Mouse (Mus musculus) limb, embryonic 14.5 days (tissue): ENCODE measurements at regions not wholly inside any gene's neighbourhood (a gene's known extent, or its start where the extent isn't known, plus 50 kb on each side); places are given as distances from the start of the nearest gene placed in this dataset.
A peak's percentile ranks its signal among the peaks of the same experiment; 100 is the strongest.

Source experiments
- ATAC-seq: fragments of 200-750 bp; cut with Nextera tagmentation; 2 replicates; pipeline ENCODE4 v1.8.0; 2017; ENCODE audit warnings: low read depth, moderate number of reproducible peaks, moderate TSS enrichment; ENCODE audit not compliant: low FRiP score
- DNase-seq: peaks from one replicate; pipeline ENCODE4 v3.0.0-alpha.2; 2015; ENCODE audit warnings: low spot score
- H3K27ac ChIP-seq: fragments of 300-500 bp; sonication (generic); replicated peaks from 2 replicates; pipeline ENCODE4 v1.5.1; 2014; ENCODE audit warnings: low read depth, mild to moderate bottlenecking, low read length, moderate library complexity, mixed read lengths
- H3K27me3 ChIP-seq: fragments of 300-500 bp; sonication (generic); 2 replicates; pipeline ENCODE4 v1.6.1; 2014; ENCODE audit warnings: low read length, mixed read lengths; ENCODE audit not compliant: control insufficient read depth, insufficient read depth
- H3K36me3 ChIP-seq: fragments of 300-500 bp; sonication (generic); 2 replicates; pipeline ENCODE4 v1.6.1; 2014; ENCODE audit warnings: mild to moderate bottlenecking, low read length, moderate library complexity, mixed read lengths; ENCODE audit not compliant: control insufficient read depth, insufficient read depth
- H3K4me1 ChIP-seq: fragments of 300-500 bp; sonication (generic); 2 replicates; pipeline ENCODE4 v1.6.1; 2014; ENCODE audit warnings: antibody characterized with exemption, low read length, mixed read lengths; ENCODE audit not compliant: control insufficient read depth, insufficient read depth
- H3K4me2 ChIP-seq: fragments of 300-500 bp; sonication (generic); replicated peaks from 2 replicates; pipeline ENCODE4 v1.6.1; 2014; ENCODE audit warnings: low read depth, mild to moderate bottlenecking, low read length, moderate library complexity; ENCODE audit not compliant: severe bottlenecking
- H3K4me3 ChIP-seq: fragments of 300-500 bp; sonication (generic); replicated peaks from 2 replicates; pipeline ENCODE4 v1.5.1; 2014; ENCODE audit warnings: low read length
- H3K9ac ChIP-seq: fragments of 300-500 bp; sonication (generic); 2 replicates; pipeline ENCODE4 v1.6.1; 2014; ENCODE audit warnings: mild to moderate bottlenecking, low read depth, low read length, moderate library complexity; ENCODE audit not compliant: severe bottlenecking
- H3K9me3 ChIP-seq: fragments of 300-500 bp; sonication (generic); 2 replicates; pipeline ENCODE4 v1.6.1; 2016; ENCODE audit warnings: low read length; ENCODE audit not compliant: control insufficient read depth
- POLR2A ChIP-seq: fragments of 200-500 bp; IDR thresholded peaks from 2 replicates; pipeline ENCODE4 v1.8.0; 2012; ENCODE audit warnings: inconsistent platforms, mild to moderate bottlenecking, moderate library complexity, borderline replicate concordance; ENCODE audit not compliant: insufficient read depth, insufficient read length; ENCODE audit errors: extremely low read depth
- WGBS: fragments of 180-500 bp; shearing (Covaris S2); extraction: QIAGEN DNeasy Blood & Tissue Kit; methylation state at CpG from one replicate; pipeline ENCODE4 v1.1.7; 2014; 5-methylcytosine and 5-hydroxymethylcytosine counted together

DNA sequence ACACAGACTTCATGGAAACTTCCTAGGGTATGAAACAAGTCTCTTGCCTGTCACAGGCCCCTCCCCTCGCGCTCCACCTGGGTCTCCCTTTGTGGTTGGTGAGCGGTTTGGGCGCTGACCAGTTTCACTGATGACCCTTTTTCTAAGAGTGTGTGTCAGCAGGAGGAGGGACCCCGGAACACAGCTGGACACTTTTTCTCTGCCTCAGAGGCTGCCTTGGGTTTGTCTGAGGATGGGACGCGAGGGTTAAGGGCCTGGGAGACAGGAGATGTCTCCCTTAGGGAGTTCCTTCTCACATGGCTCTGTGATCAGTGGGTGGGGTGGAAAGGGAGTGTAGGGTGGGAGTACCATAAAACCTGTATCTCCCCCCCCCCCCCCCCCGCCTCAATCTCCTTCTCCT is 115.8 kb upstream of the Haao start:
- no peak overlapping the region for H3K9ac ChIP-seq
- DNase-seq (no peak), ATAC-seq (no peak)
- H3K4me1 ChIP-seq, result peaks cover 38% of the 10 kb centered on the region
- H3K9me3 ChIP-seq, result no peaks in the 10 kb centered on the region
- no peak overlapping the region for H3K4me2 ChIP-seq
- no peak overlapping the region for H3K4me3 ChIP-seq
- no peaks in the 10 kb centered on the region for H3K27me3 ChIP-seq
- peak overlapping the region; percentile 92 for H3K27ac ChIP-seq
- WGBS, result 62% methylated on average over 7 of the region's 8 CpGs
- no peak for TF ChIP-seq POLR2A
- no peaks in the 10 kb centered on the region for H3K36me3 ChIP-seq

- Histone ChIP-seq H3K9me3 (no peaks in the 10 kb centered on the region), H3K4me2 (no peak overlapping the region), H3K27me3 (no peaks in the 10 kb centered on the region), H3K36me3 (no peaks in the 10 kb centered on the region), H3K4me1 (peaks cover 38% of the 10 kb centered on the region), H3K27ac (0 out of 2 replicates have a peak overlapping the region, but pooled peaks have one; percentile 41), H3K4me3 (no peak overlapping the region), H3K9ac (no peak overlapping the region)
- 34% methylated on average over 4 of the region's 4 CpGs for WGBS
- DNase-seq (no peak), ATAC-seq (no peak)
- TF ChIP-seq POLR2A, result no peak
Measured at GRCm38 (mm10) chr17:83962841-83963240, 115.1 kb upstream of the Haao start.

- Histone ChIP-seq H3K27ac (no peak overlapping the region), H3K9ac (no peak overlapping the region)
Measured at GRCm38 (mm10) chr17:83962126-83962525, 114.4 kb upstream of the Haao start.

GRCm38 (mm10) chr17:83960821-83961220 is 113.1 kb upstream of the Haao start:
- WGBS, result 61% methylated on average over 7 of the region's 7 CpGs
- no peak overlapping the region for H3K9ac ChIP-seq
- TF ChIP-seq POLR2A, result no peak
- H3K27me3 ChIP-seq, result no peaks in the 10 kb centered on the region
- DNase-seq (no peak), ATAC-seq (no peak)
- no peaks in the 10 kb centered on the region for H3K9me3 ChIP-seq
- H3K4me1 ChIP-seq, result peaks cover 53% of the 10 kb centered on the region
- H3K4me3 ChIP-seq, result no peak overlapping the region
- no peak overlapping the region for H3K4me2 ChIP-seq
- 0 out of 2 replicates have a peak overlapping the region, but pooled peaks have one; percentile 26 for H3K27ac ChIP-seq
- no peaks in the 10 kb centered on the region for H3K36me3 ChIP-seq

More at GRCm38 (mm10) chr17:83962126-83962525, 114.4 kb upstream of the Haao start:
- no peak overlapping the region for H3K4me2 ChIP-seq
- H3K36me3 ChIP-seq, result no peaks in the 10 kb centered on the region
- H3K4me1 ChIP-seq, result peaks cover 40% of the 10 kb centered on the region
- WGBS, result 79% methylated on average over 6 of the region's 6 CpGs
- DNase-seq, result no peak
- ATAC-seq, result no peak
- H3K9me3 ChIP-seq, result no peaks in the 10 kb centered on the region
- no peak for TF ChIP-seq POLR2A
- no peaks in the 10 kb centered on the region for H3K27me3 ChIP-seq
- H3K4me3 ChIP-seq, result no peak overlapping the region

DNA sequence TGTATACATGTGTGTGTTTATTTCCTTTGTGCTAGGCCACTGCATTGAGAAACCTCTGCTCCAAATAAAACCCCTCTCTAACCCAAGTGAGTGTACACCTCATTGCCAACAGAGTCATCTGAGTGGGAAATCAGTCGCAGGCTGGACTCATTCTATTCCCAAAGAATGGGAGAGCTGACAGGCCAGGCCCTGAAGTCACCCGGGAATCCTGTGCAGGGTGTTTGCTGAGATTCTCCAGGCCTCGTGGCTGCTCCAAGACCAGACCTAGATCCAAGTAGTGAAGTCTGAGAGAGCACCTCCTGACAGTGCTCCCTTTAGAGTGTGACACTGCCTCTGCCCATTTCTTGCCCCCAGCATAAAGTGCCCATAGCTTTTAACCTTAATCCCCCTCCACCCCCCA is 112.4 kb upstream of the Haao start:
- Histone ChIP-seq H3K4me1 (peaks cover 58% of the 10 kb centered on the region), H3K4me3 (no peak overlapping the region)
- ATAC-seq, result no peak

More for the DNA sequence above, 112.4 kb upstream of the Haao start:
- H3K27me3 ChIP-seq, result no peaks in the 10 kb centered on the region
- H3K36me3 ChIP-seq, result no peaks in the 10 kb centered on the region
- no peaks in the 10 kb centered on the region for H3K9me3 ChIP-seq
- no peak overlapping the region for H3K4me2 ChIP-seq
- no peak for TF ChIP-seq POLR2A
- 33% methylated on average over 3 of the region's 3 CpGs for WGBS
- no peak overlapping the region for H3K9ac ChIP-seq
- H3K27ac ChIP-seq, result no peak overlapping the region; the same call in 1 of the 2 replicates
- DNase-seq, result no peak
